Mouse (Mus musculus) CD4-positive, CD25-positive, alpha-beta regulatory T cell, adult 2 months (primary cell): ENCODE measurements around the gene Cdhr2.

Source experiments
- DNase-seq: peaks from one replicate; pipeline ENCODE4 v3.0.0-alpha.2; 2012; ENCODE audit warnings: low read depth, low spot score

Gene Cdhr2

GRCm38 (mm10) chr13:54752656-54753055 is 51.4 kb downstream of the Cdhr2 start:
- DNase-seq = no peak

- DNase-seq = no peak
Measured at GRCm38 (mm10) chr13:54753733-54754132, 52.5 kb downstream of the Cdhr2 start.

- DNase-seq = no peak
Measured at GRCm38 (mm10) chr13:54754169-54755080, 53.2 kb downstream of the Cdhr2 start.

- DNase-seq = no peak
Measured at GRCm38 (mm10) chr13:54755201-54755830, 54.1 kb downstream of the Cdhr2 start.

GRCm38 (mm10) chr13:54756156-54756712 is 55.0 kb downstream of the Cdhr2 start:
- DNase-seq = no peak

- DNase-seq = no peak
Measured at GRCm38 (mm10) chr13:54757093-54757830, 56.0 kb downstream of the Cdhr2 start.

- peak; percentile 73 for DNase-seq
Measured at GRCm38 (mm10) chr13:54758045-54758755, 56.9 kb downstream of the Cdhr2 start.

- DNase-seq = no peak
Measured at GRCm38 (mm10) chr13:54758756-54759470, 57.7 kb downstream of the Cdhr2 start.

GRCm38 (mm10) chr13:54759496-54759895 is 58.2 kb downstream of the Cdhr2 start:
- no peak for DNase-seq

- DNase-seq = no peak
Measured at GRCm38 (mm10) chr13:54760164-54760795, 59.0 kb downstream of the Cdhr2 start.

GRCm38 (mm10) chr13:54760906-54761305 is 59.6 kb downstream of the Cdhr2 start:
- no peak for DNase-seq

- peak; percentile 17 for DNase-seq
Measured at GRCm38 (mm10) chr13:54765281-54766191, 64.3 kb downstream of the Cdhr2 start.

- DNase-seq = peak; percentile 77
Measured at GRCm38 (mm10) chr13:54766192-54766768, 65.0 kb downstream of the Cdhr2 start, which contains the start of gene Sncb. Gene Sncb (minus strand): TSS chr13:54766595.

- no peak for DNase-seq
Measured at GRCm38 (mm10) chr13:54767012-54767411, 65.8 kb downstream of the Cdhr2 start.

GRCm38 (mm10) chr13:54780592-54780991 is 79.3 kb downstream of the Cdhr2 start:
- DNase-seq = no peak

GRCm38 (mm10) chr13:54781086-54781485 is 79.8 kb downstream of the Cdhr2 start:
- DNase-seq = no peak

- no peak for DNase-seq
Measured at GRCm38 (mm10) chr13:54783235-54783634, 82.0 kb downstream of the Cdhr2 start.

- DNase-seq = no peak
Measured at GRCm38 (mm10) chr13:54783698-54784097, 82.4 kb downstream of the Cdhr2 start, which contains the start of gene Eif4e1b. Gene Eif4e1b (plus strand): TSS chr13:54783998.
